Mouse (Mus musculus) intestine, embryonic 14.5 days (tissue): ENCODE measurements around the gene Igsf3. TPM values are rescaled to one million over a fixed set of nuclear protein-coding genes. Genes with fewer than 3 reads are reported as not detected.

Experiments used
- ATAC-seq: fragments of 200-750 bp; cut with Nextera tagmentation; replicated peaks from 2 replicates; pipeline ENCODE4 v1.8.0; 2017; ENCODE audit warnings: low read depth, moderate number of reproducible peaks, moderate TSS enrichment, moderate library complexity; ENCODE audit not compliant: low FRiP score, low TSS enrichment
- DNase-seq: peaks from one replicate; pipeline ENCODE4 v3.0.0-alpha.2; 2018; ENCODE audit warnings: low spot score
- H3K27ac ChIP-seq: fragments of 300-500 bp; sonication (generic); 2 replicates; pipeline ENCODE4 v1.5.1; 2014; ENCODE audit warnings: low read depth, mild to moderate bottlenecking, control low read depth
- H3K27me3 ChIP-seq: fragments of 300-500 bp; sonication (generic); replicated peaks from 2 replicates; pipeline ENCODE4 v1.6.1; 2014; ENCODE audit warnings: low read length, control low read depth; ENCODE audit not compliant: control insufficient read depth, insufficient read depth
- H3K36me3 ChIP-seq: fragments of 300-500 bp; sonication (generic); 2 replicates; pipeline ENCODE4 v1.6.1; 2014; ENCODE audit warnings: low read length, control low read depth; ENCODE audit not compliant: control insufficient read depth, insufficient read depth
- H3K4me1 ChIP-seq: fragments of 300-500 bp; sonication (generic); replicated peaks from 2 replicates; pipeline ENCODE4 v1.6.1; 2014; ENCODE audit warnings: low read length, control low read depth, mixed read lengths; ENCODE audit not compliant: control insufficient read depth, insufficient read depth
- H3K4me2 ChIP-seq: fragments of 300-500 bp; sonication (generic); 2 replicates; pipeline ENCODE4 v1.6.1; 2014; ENCODE audit warnings: low read length
- H3K4me3 ChIP-seq: fragments of 300-500 bp; sonication (generic); 2 replicates; pipeline ENCODE4 v1.5.1; 2014; ENCODE audit warnings: low read depth, low read length, control low read depth, mixed read lengths
- H3K9ac ChIP-seq: fragments of 300-500 bp; sonication (generic); 2 replicates; pipeline ENCODE4 v1.6.1; 2014; ENCODE audit warnings: mild to moderate bottlenecking, low read length
- H3K9me3 ChIP-seq: fragments of 300-500 bp; sonication (generic); 2 replicates; pipeline ENCODE4 v1.6.1; 2016; ENCODE audit warnings: low read length, control low read depth; ENCODE audit not compliant: control insufficient read depth
- WGBS: fragments of 180-500 bp; shearing (Covaris S2); extraction: QIAGEN DNeasy Blood & Tissue Kit; methylation state at CpG from one replicate; pipeline ENCODE4 v1.1.7; 2014; 5-methylcytosine and 5-hydroxymethylcytosine counted together
- polyA plus RNA-seq: library from polyadenylated mRNA; unstranded; fragments of >200 nt; fragmentation: Nextera tagmentation; extraction: Ambion mirVana; gene quantifications from 2 replicates; pipeline ENCODE4 v1.2.1, GENCODE M21; 2014

Igsf3 gene
- polyA plus RNA-seq, 1 experiment from 2014 or later: 18.3 TPM

GRCm38 (mm10) chr3:101486054-101486765 lies 109.3 kb downstream of the Igsf3 start:
- H3K4me1 ChIP-seq: no peaks in the 10 kb centered on the region
- H3K36me3 ChIP-seq: no peaks in the 10 kb centered on the region
- no peak for ATAC-seq
- no peak overlapping the region for H3K4me3 ChIP-seq
- H3K27me3 ChIP-seq: no peaks in the 10 kb centered on the region
- DNase-seq: no peak
- WGBS: 44% methylated on average over 4 of the region's 4 CpGs
- no peak overlapping the region for H3K4me2 ChIP-seq
- H3K9me3 ChIP-seq: no peaks in the 10 kb centered on the region
- H3K27ac ChIP-seq: no peak overlapping the region
- H3K9ac ChIP-seq: no peak overlapping the region

GRCm38 (mm10) chr3:101487436-101487835 lies 110.6 kb downstream of the Igsf3 start:
- Histone ChIP-seq H3K9me3 (no peaks in the 10 kb centered on the region), H3K36me3 (no peaks in the 10 kb centered on the region), H3K4me1 (no peaks in the 10 kb centered on the region), H3K4me2 (no peak overlapping the region), H3K9ac (no peak overlapping the region), H3K27ac (no peak overlapping the region), H3K4me3 (no peak overlapping the region), H3K27me3 (no peaks in the 10 kb centered on the region)
- WGBS: 74% methylated on average over 5 of the region's 5 CpGs
- DNase-seq (no peak), ATAC-seq (no peak)

- no peaks in the 10 kb centered on the region for H3K36me3 ChIP-seq
- no peak overlapping the region for H3K9ac ChIP-seq
- 74% methylated on average over 7 of the region's 7 CpGs for WGBS
These were observed 111.3 kb downstream of the Igsf3 start for GRCm38 (mm10) chr3:101488204-101488603.

GRCm38 (mm10) chr3:101490515-101490914 lies 113.6 kb downstream of the Igsf3 start:
- Histone ChIP-seq H3K4me3 (no peak overlapping the region), H3K4me1 (no peaks in the 10 kb centered on the region), H3K9ac (no peak overlapping the region), H3K27ac (no peak overlapping the region), H3K4me2 (no peak overlapping the region), H3K9me3 (no peaks in the 10 kb centered on the region), H3K36me3 (no peaks in the 10 kb centered on the region), H3K27me3 (no peaks in the 10 kb centered on the region)
- 80% methylated on average over 9 of the region's 9 CpGs for WGBS
- ATAC-seq: no peak
- DNase-seq: no peak

More at GRCm38 (mm10) chr3:101488204-101488603, 111.3 kb downstream of the Igsf3 start:
- Histone ChIP-seq H3K4me2 (no peak overlapping the region), H3K27ac (no peak overlapping the region), H3K4me3 (no peak overlapping the region), H3K9me3 (no peaks in the 10 kb centered on the region), H3K4me1 (no peaks in the 10 kb centered on the region), H3K27me3 (no peaks in the 10 kb centered on the region)
- ATAC-seq: no peak
- no peak for DNase-seq

GRCm38 (mm10) chr3:101492908-101493307 lies 116.0 kb downstream of the Igsf3 start:
- H3K4me1 ChIP-seq: no peaks in the 10 kb centered on the region
- ATAC-seq (no peak), DNase-seq (no peak)
- WGBS: 74% methylated on average over 6 of the region's 6 CpGs
- no peaks in the 10 kb centered on the region for H3K9me3 ChIP-seq
- no peaks in the 10 kb centered on the region for H3K27me3 ChIP-seq
- H3K27ac ChIP-seq: no peak overlapping the region
- no peaks in the 10 kb centered on the region for H3K36me3 ChIP-seq
- no peak overlapping the region for H3K4me3 ChIP-seq
- H3K9ac ChIP-seq: no peak overlapping the region
- H3K4me2 ChIP-seq: no peak overlapping the region

- no peak overlapping the region for H3K27ac ChIP-seq
- ATAC-seq: peak; percentile 63
- no peaks in the 10 kb centered on the region for H3K9me3 ChIP-seq
- 34% methylated on average over 10 of the region's 10 CpGs for WGBS
- no peaks in the 10 kb centered on the region for H3K36me3 ChIP-seq
- no peak overlapping the region for H3K9ac ChIP-seq
- no peaks in the 10 kb centered on the region for H3K27me3 ChIP-seq
- H3K4me1 ChIP-seq: no peaks in the 10 kb centered on the region
- peak; percentile 97 for DNase-seq
- no peak overlapping the region for H3K4me3 ChIP-seq
- H3K4me2 ChIP-seq: no peak overlapping the region
These were observed 117.1 kb downstream of the Igsf3 start for GRCm38 (mm10) chr3:101493937-101494459.

- no peaks in the 10 kb centered on the region for H3K27me3 ChIP-seq
- H3K36me3 ChIP-seq: no peaks in the 10 kb centered on the region
- no peak for ATAC-seq
- DNase-seq: no peak
- WGBS: 85% methylated on average over 10 of the region's 10 CpGs
- H3K4me2 ChIP-seq: no peak overlapping the region
- H3K4me3 ChIP-seq: no peak overlapping the region
- no peaks in the 10 kb centered on the region for H3K9me3 ChIP-seq
- H3K9ac ChIP-seq: no peak overlapping the region
- 0 out of 2 replicates have a peak, but pooled peaks cover 3% of the 10 kb centered on the region for H3K4me1 ChIP-seq
- H3K27ac ChIP-seq: no peak overlapping the region
These were observed 120.6 kb downstream of the Igsf3 start for GRCm38 (mm10) chr3:101497432-101498030.

GRCm38 (mm10) chr3:101499906-101500305 lies 123.0 kb downstream of the Igsf3 start:
- no peak for ATAC-seq
- 0 out of 2 replicates have a peak, but pooled peaks cover 3% of the 10 kb centered on the region for H3K4me1 ChIP-seq
- H3K36me3 ChIP-seq: no peaks in the 10 kb centered on the region
- H3K4me2 ChIP-seq: no peak overlapping the region
- no peak overlapping the region for H3K9ac ChIP-seq
- DNase-seq: no peak
- H3K27ac ChIP-seq: no peak overlapping the region
- H3K27me3 ChIP-seq: no peaks in the 10 kb centered on the region
- H3K4me3 ChIP-seq: no peak overlapping the region
- no peaks in the 10 kb centered on the region for H3K9me3 ChIP-seq
- WGBS: 55% methylated on average over 6 of the region's 6 CpGs
